Mouse (Mus musculus) macrophage (primary cell): ENCODE measurements around the gene Coro6. TPM values are rescaled to one million over a fixed set of nuclear protein-coding genes. Genes with fewer than 3 reads are reported as not detected.

Experiments
- H3K27ac ChIP-seq: fragments of 350-480 bp; formaldehyde crosslinking; 2 replicates; pipeline ENCODE4 v1.9.0; 2021
- H3K36me3 ChIP-seq: fragments of 350-480 bp; formaldehyde crosslinking; 2 replicates; pipeline ENCODE4 v1.9.0; 2021; ENCODE audit errors: inconsistent target
- H3K4me3 ChIP-seq: fragments of 350-480 bp; formaldehyde crosslinking; 2 replicates; pipeline ENCODE4 v1.9.0; 2021; ENCODE audit errors: inconsistent target
- H3K79me2 ChIP-seq: fragments of 350-480 bp; formaldehyde crosslinking; 2 replicates; pipeline ENCODE4 v1.9.0; 2021; ENCODE audit errors: inconsistent target
- WGBS: methylation state at CpG from one replicate; pipeline ENCODE4 v1.1.7; 2026; ENCODE audit warnings: inconsistent platforms; ENCODE audit not compliant: missing documents; 5-methylcytosine and 5-hydroxymethylcytosine counted together
- polyA plus RNA-seq: library from polyadenylated mRNA; stranded (reverse); fragments of 250-400 nt; gene quantifications from 3 replicates; pipeline ENCODE4 v1.2.4, GENCODE M21; 2018; ENCODE audit warnings: inconsistent platforms

The Coro6 gene
- polyA plus RNA-seq, 1 experiment from 2014 or later: not detected

GRCm38 (mm10) chr11:77518051-77518798, 56.0 kb downstream of the Coro6 start:
- Histone ChIP-seq H3K79me2 (peaks cover 5% of the 10 kb centered on the region; the same call in 1 of the 2 replicates), H3K27ac (peak overlapping the region; percentile 67), H3K36me3 (no peaks in the 10 kb centered on the region), H3K4me3 (no peak overlapping the region)
- 47% methylated on average over 27 of the region's 27 CpGs for WGBS

GRCm38 (mm10) chr11:77519043-77519442, 56.8 kb downstream of the Coro6 start, which contains the start of gene Gm10392:
Gene Gm10392, minus strand, starts transcription at chr11:77519198.
- H3K4me3 ChIP-seq: no peak within 1 kb of the TSS
- H3K79me2 ChIP-seq: peaks cover 5% of the 10 kb centered on the region; the same call in 1 of the 2 replicates
- H3K27ac ChIP-seq: peak within 1 kb of the TSS; percentile 67
- no peaks in the 10 kb centered on the region for H3K36me3 ChIP-seq
- WGBS: 5% methylated on average over 4 of the region's 5 CpGs

Other genes with a start within 250 kb of the Coro6 start
- 4.0 to 18.6 TPM (median 5.1 TPM) in 3 replicates for gene Ssh2, start 246.1 kb upstream of the Coro6 start, polyA plus RNA-seq
- gene Ankrd13b, start 27.3 kb downstream of the Coro6 start, polyA plus RNA-seq: 2.8 to 4.3 TPM (median 3.3 TPM) in 3 replicates
- gene Git1, start 31.2 kb downstream of the Coro6 start, polyA plus RNA-seq: 23.8 to 28.2 TPM (median 25.3 TPM) in 3 replicates
- gene Abhd15, start 52.7 kb downstream of the Coro6 start, polyA plus RNA-seq: 0.63 to 3.6 TPM (median 3.1 TPM) in 3 replicates
- 1.8 to 4.6 TPM (median 4.5 TPM) in 3 replicates for gene Trp53i13, start 53.6 kb downstream of the Coro6 start, polyA plus RNA-seq
- not detected in 3 replicates for gene Gm10392, start 56.8 kb downstream of the Coro6 start, polyA plus RNA-seq
- 16.9 to 21.9 TPM (median 19.1 TPM) in 3 replicates for gene Taok1, start 145.4 kb downstream of the Coro6 start, polyA plus RNA-seq
- 22.9 to 25.7 TPM (median 24.8 TPM) in 3 replicates for gene Nufip2, start 223.7 kb downstream of the Coro6 start, polyA plus RNA-seq